Mouse (Mus musculus): Measurements from ENCODE around the gene Pam. TPM values are rescaled to one million over a fixed set of nuclear protein-coding genes. Genes with fewer than 3 reads are reported as not detected.
"Not testable (repeated sequence)": the region's sequence is repeated elsewhere in the genome, so short reads cannot be mapped to it uniquely, and the experiment has no call there.

Pam gene
- polyA plus RNA-seq, 1 experiment from 2014 or later = 30.7 TPM

DNA sequence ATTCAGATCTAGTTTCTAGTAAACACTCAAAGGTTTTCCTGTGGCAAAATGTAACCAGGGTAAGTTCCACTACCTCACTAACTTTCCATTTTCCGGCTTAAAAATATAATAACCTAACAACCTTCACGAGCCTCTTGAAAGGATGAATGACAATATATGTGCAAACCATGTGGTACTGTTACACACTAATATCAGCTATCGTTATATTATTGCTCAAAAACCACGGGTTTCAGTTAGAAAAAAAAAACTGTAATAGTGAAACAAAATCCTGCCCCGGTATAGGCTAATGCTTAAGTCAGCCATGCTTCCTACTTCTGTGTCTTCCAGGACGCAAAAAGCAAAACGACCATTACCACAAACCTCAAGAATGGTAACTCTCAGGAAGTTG lies 326.5 kb downstream of the Pam start:
- H3K36me3 ChIP-seq (ENCODE audit: control insufficient read depth, insufficient read depth, low read length) = no peaks in the 10 kb centered on the region
- no peaks in the 10 kb centered on the region for H3K27me3 ChIP-seq (replicated peaks; ENCODE audit: control insufficient read depth, insufficient read depth, low read length)
- no peak for ATAC-seq
- H3K9me3 ChIP-seq (ENCODE audit: control insufficient read depth, low read length) = no peaks in the 10 kb centered on the region
- WGBS = 7% methylated on average over 7 of the region's 7 CpGs
- H3K27ac ChIP-seq (ENCODE audit: low read length) = peak overlapping the region; percentile 95
- peak overlapping the region; percentile 51 for H3K4me2 ChIP-seq (ENCODE audit: low read depth, low read length)
- H3K4me3 ChIP-seq (ENCODE audit: low read length) = peak overlapping the region; percentile 97
- peak overlapping the region; percentile 90 for H3K9ac ChIP-seq (ENCODE audit: low read depth, low read length)
- H3K4me1 ChIP-seq (ENCODE audit: control insufficient read depth, insufficient read depth, low read length) = peaks cover 7% of the 10 kb centered on the region

DNA sequence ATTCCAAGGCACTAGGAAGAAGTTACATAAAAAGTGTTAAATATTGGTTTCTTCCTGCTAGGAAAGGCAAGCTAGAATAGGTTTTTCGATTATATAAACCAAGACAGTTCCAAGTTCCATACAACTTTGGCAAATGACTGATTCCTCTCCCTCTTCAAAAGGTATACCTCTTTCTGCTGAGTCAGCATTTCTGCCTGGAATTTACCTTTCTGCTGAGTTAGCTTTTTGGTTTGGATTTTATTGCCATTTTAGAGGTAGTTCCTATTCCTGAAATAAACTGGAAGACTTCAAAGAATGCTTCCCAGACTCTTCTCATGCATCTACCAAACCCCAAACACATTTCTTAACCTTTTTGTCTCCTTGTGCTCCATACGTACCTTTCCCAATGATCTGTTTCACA lies 327.4 kb downstream of the Pam start:
- H3K9me3 ChIP-seq (ENCODE audit: control insufficient read depth, low read length) = no peaks in the 10 kb centered on the region
- no peaks in the 10 kb centered on the region for H3K27me3 ChIP-seq (replicated peaks; ENCODE audit: control insufficient read depth, insufficient read depth, low read length)
- 73% methylated on average over 2 of the region's 2 CpGs for WGBS
- H3K27ac ChIP-seq (ENCODE audit: low read length) = no peak overlapping the region
- no peak overlapping the region for H3K9ac ChIP-seq (ENCODE audit: low read depth, low read length)
- peak overlapping the region; percentile 19; the same call in 1 of the 2 replicates for H3K4me2 ChIP-seq (ENCODE audit: low read depth, low read length)
- H3K4me3 ChIP-seq (ENCODE audit: low read length) = no peak overlapping the region
- ATAC-seq = no peak
- no peaks in the 10 kb centered on the region for H3K36me3 ChIP-seq (ENCODE audit: control insufficient read depth, insufficient read depth, low read length)
- H3K4me1 ChIP-seq (ENCODE audit: control insufficient read depth, insufficient read depth, low read length) = peaks cover 7% of the 10 kb centered on the region

DNA sequence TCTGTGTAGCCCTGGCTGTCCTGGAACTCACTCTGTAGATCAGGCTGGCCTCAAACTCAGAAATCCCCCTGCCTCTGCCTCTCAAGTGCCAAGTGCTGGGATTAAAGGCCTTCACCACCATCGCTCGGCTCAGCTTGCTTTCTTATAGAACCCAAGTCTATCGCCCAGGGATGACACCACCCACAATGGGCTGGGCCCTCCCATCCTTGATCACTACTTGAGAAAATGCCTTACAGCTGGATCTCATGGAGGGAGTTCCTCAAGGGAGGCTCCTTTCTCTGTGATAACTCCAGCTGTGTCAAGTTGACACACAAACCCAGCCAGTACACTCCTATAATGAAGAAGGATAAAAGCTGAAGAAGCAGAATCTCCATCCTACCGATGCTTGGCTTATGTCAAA lies 329.7 kb downstream of the Pam start:
- WGBS = 67% methylated on average over 4 of the region's 4 CpGs

DNA sequence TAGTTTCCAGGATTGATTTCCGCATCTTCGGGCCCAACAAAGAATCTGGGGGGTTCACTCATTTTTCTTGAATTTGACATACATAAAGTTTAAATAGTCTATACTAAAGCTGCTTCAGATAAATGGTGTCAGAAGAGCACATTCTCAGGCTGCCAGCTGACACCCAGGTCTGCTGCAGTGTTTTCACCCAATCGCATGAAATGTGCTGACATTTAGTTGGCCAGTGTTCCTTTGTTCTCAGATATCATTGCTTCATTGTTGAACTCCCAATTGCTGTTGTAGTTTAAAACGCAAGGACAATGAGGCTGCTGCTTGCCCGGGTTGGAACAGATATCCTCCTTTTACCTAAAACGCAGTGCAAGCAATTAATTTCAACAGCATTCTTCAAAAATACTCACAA lies 334.0 kb downstream of the Pam start:
- Histone ChIP-seq H3K4me2 (ENCODE audit: low read depth, low read length) (no peak overlapping the region), H3K9ac (ENCODE audit: low read depth, low read length) (no peak overlapping the region), H3K4me3 (ENCODE audit: low read length) (no peak overlapping the region), H3K27ac (ENCODE audit: low read length) (no peak overlapping the region), H3K27me3 (replicated peaks; ENCODE audit: control insufficient read depth, insufficient read depth, low read length) (no peaks in the 10 kb centered on the region), H3K4me1 (ENCODE audit: control insufficient read depth, insufficient read depth, low read length) (peaks cover 3% of the 10 kb centered on the region; the same call in 1 of the 2 replicates), H3K36me3 (ENCODE audit: control insufficient read depth, insufficient read depth, low read length) (no peaks in the 10 kb centered on the region), H3K9me3 (ENCODE audit: control insufficient read depth, low read length) (no peaks in the 10 kb centered on the region)
- WGBS = 88% methylated on average over 6 of the region's 6 CpGs
- ATAC-seq = no peak

More for the DNA sequence above, 329.7 kb downstream of the Pam start:
- not testable (repeated sequence) for H3K4me1 ChIP-seq (ENCODE audit: control insufficient read depth, insufficient read depth, low read length); H3K9ac ChIP-seq (ENCODE audit: low read depth, low read length); H3K4me2 ChIP-seq (ENCODE audit: low read depth, low read length); H3K4me3 ChIP-seq (ENCODE audit: low read length); H3K27ac ChIP-seq (ENCODE audit: low read length); H3K9me3 ChIP-seq (ENCODE audit: control insufficient read depth, low read length); H3K36me3 ChIP-seq (ENCODE audit: control insufficient read depth, insufficient read depth, low read length); ATAC-seq; H3K27me3 ChIP-seq (replicated peaks; ENCODE audit: control insufficient read depth, insufficient read depth, low read length)

DNA sequence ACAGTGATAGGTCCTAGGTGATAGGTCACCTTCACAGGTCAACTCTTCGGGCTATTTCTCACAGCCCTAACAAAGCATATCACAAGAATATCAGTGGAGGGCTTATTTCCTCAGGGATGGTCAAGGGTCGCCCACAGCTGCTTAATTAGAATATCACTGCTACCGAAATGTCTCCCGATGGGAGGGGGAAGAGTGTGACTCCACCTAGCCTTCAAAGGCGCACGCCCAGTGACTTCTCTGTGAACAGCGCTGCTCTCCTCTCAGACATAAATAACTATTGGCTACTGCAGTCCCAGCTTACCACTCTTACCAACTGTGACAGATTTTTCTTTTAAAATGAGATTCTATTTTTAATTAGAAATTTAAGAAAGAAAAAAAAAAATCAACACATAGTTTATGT lies 334.8 kb downstream of the Pam start:
- Histone ChIP-seq H3K4me1 (ENCODE audit: control insufficient read depth, insufficient read depth, low read length) (peaks cover 3% of the 10 kb centered on the region; the same call in 1 of the 2 replicates), H3K36me3 (ENCODE audit: control insufficient read depth, insufficient read depth, low read length) (0 out of 2 replicates have a peak, but pooled peaks cover 1% of the 10 kb centered on the region), H3K27ac (ENCODE audit: low read length) (no peak overlapping the region), H3K4me2 (ENCODE audit: low read depth, low read length) (no peak overlapping the region), H3K9me3 (ENCODE audit: control insufficient read depth, low read length) (no peaks in the 10 kb centered on the region), H3K4me3 (ENCODE audit: low read length) (no peak overlapping the region), H3K27me3 (replicated peaks; ENCODE audit: control insufficient read depth, insufficient read depth, low read length) (no peaks in the 10 kb centered on the region), H3K9ac (ENCODE audit: low read depth, low read length) (no peak overlapping the region)
- no peak for ATAC-seq
- WGBS = 72% methylated on average over 7 of the region's 7 CpGs

DNA sequence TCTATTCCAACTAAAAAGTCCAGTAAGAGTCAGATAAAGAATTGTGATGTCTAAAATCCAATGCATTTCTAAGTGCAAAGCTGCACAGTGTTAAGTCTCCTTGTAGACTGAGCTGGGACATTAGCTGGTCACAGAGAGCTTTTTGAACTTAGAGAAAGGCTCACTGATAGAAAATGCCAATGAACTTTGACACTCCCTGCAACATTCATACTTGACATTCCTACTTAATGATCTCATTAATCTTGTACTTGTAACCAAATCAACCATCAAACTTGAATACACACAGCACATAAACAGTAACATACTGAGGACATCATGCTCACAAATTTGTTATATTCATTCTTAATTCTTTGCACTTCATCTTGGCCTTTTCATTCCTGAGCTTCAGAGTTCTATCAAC lies 335.6 kb downstream of the Pam start:
- no peak overlapping the region for H3K9ac ChIP-seq (ENCODE audit: low read depth, low read length)
- H3K4me1 ChIP-seq (ENCODE audit: control insufficient read depth, insufficient read depth, low read length) = peaks cover 3% of the 10 kb centered on the region; the same call in 1 of the 2 replicates
- 0 out of 2 replicates have a peak, but pooled peaks have one; percentile 18 for ATAC-seq
- H3K27ac ChIP-seq (ENCODE audit: low read length) = no peak overlapping the region
- H3K27me3 ChIP-seq (replicated peaks; ENCODE audit: control insufficient read depth, insufficient read depth, low read length) = no peaks in the 10 kb centered on the region
- H3K4me2 ChIP-seq (ENCODE audit: low read depth, low read length) = no peak overlapping the region
- H3K36me3 ChIP-seq (ENCODE audit: control insufficient read depth, insufficient read depth, low read length) = 0 out of 2 replicates have a peak, but pooled peaks cover 5% of the 10 kb centered on the region
- no peaks in the 10 kb centered on the region for H3K9me3 ChIP-seq (ENCODE audit: control insufficient read depth, low read length)
- no peak overlapping the region for H3K4me3 ChIP-seq (ENCODE audit: low read length)

DNA sequence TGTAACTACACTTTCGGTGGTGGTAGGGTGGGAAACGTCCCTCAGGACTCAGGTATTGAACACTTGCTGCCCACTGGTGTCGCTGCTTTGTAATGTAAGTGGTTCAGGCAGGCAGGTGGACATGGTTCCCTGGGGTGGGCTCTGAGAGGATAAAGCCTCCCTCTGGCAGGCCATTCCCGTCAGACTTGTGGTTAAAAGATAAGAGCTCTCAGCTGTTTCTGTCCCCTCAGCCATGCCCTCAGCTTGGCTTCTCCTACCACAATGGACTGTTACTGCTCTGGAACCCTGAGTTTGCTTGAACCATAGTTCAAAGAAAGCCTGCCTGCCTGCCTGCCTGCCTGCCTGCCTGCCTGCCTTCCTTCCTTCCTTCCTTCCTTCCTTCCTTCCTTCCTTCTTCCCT lies 341.1 kb downstream of the Pam start:
- H3K36me3 ChIP-seq (ENCODE audit: control insufficient read depth, insufficient read depth, low read length) = peaks cover 5% of the 10 kb centered on the region; the same call in 1 of the 2 replicates
- no peak overlapping the region for H3K4me2 ChIP-seq (ENCODE audit: low read depth, low read length)
- no peak overlapping the region for H3K4me3 ChIP-seq (ENCODE audit: low read length)
- no peaks in the 10 kb centered on the region for H3K9me3 ChIP-seq (ENCODE audit: control insufficient read depth, low read length)
- WGBS = 83% methylated on average over 4 of the region's 4 CpGs
- no peak overlapping the region for H3K9ac ChIP-seq (ENCODE audit: low read depth, low read length)
- H3K27me3 ChIP-seq (replicated peaks; ENCODE audit: control insufficient read depth, insufficient read depth, low read length) = no peaks in the 10 kb centered on the region
- no peak overlapping the region for H3K27ac ChIP-seq (ENCODE audit: low read length)
- no peaks in the 10 kb centered on the region for H3K4me1 ChIP-seq (ENCODE audit: control insufficient read depth, insufficient read depth, low read length)
- no peak for ATAC-seq

DNA sequence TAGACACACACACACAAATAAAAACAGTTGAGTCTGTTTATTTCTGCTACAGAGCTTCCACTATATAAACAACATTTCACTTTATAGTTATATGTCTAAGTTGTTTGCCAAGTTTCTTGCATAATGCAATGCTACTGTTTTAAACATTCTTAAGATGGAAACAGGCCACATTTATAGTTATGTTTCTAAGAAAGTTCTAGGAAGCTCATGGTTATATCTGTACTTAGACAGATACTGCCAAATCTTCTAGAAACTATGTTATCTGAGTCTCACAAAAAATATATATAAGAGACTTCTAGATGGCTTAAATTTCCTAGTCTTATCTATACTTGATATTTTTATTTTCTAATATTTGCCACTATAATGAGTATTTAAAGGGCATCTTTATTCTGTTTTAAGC lies 342.2 kb downstream of the Pam start:
- Histone ChIP-seq H3K36me3 (ENCODE audit: control insufficient read depth, insufficient read depth, low read length) (peaks cover 5% of the 10 kb centered on the region; the same call in 1 of the 2 replicates), H3K27ac (ENCODE audit: low read length) (no peak overlapping the region), H3K27me3 (replicated peaks; ENCODE audit: control insufficient read depth, insufficient read depth, low read length) (no peaks in the 10 kb centered on the region), H3K9ac (ENCODE audit: low read depth, low read length) (no peak overlapping the region), H3K4me1 (ENCODE audit: control insufficient read depth, insufficient read depth, low read length) (no peaks in the 10 kb centered on the region), H3K4me3 (ENCODE audit: low read length) (no peak overlapping the region), H3K4me2 (ENCODE audit: low read depth, low read length) (no peak overlapping the region), H3K9me3 (ENCODE audit: control insufficient read depth, low read length) (no peaks in the 10 kb centered on the region)
- ATAC-seq = no peak

DNA sequence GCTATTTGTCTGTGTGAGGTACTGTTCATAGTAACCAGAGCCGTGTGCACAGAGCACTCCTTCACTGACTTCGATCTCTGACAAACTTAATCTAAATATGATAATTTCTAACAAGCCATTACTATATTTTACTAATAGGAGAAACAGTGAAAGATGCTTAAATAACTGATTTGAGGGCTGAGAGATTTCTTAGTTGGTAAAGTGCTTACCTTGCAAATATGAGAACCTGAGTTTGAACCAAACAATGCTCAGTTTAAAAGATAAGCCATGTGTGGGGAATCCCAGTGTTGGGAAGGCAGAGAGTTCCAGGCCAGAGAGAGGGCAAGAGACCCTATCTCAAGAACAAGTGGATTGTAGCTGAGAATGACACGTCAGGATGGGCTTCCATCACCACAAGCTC lies 347.3 kb downstream of the Pam start:
- H3K4me3 ChIP-seq (ENCODE audit: low read length) = no peak overlapping the region
- no peaks in the 10 kb centered on the region for H3K9me3 ChIP-seq (ENCODE audit: control insufficient read depth, low read length)
- H3K9ac ChIP-seq (ENCODE audit: low read depth, low read length) = no peak overlapping the region
- H3K27me3 ChIP-seq (replicated peaks; ENCODE audit: control insufficient read depth, insufficient read depth, low read length) = no peaks in the 10 kb centered on the region
- no peaks in the 10 kb centered on the region for H3K4me1 ChIP-seq (ENCODE audit: control insufficient read depth, insufficient read depth, low read length)
- no peak overlapping the region for H3K4me2 ChIP-seq (ENCODE audit: low read depth, low read length)
- no peaks in the 10 kb centered on the region; the same call in 1 of the 2 replicates for H3K36me3 ChIP-seq (ENCODE audit: control insufficient read depth, insufficient read depth, low read length)
- WGBS = 90% methylated on average over 3 of the region's 3 CpGs
- H3K27ac ChIP-seq (ENCODE audit: low read length) = no peak overlapping the region
- no peak for ATAC-seq

DNA sequence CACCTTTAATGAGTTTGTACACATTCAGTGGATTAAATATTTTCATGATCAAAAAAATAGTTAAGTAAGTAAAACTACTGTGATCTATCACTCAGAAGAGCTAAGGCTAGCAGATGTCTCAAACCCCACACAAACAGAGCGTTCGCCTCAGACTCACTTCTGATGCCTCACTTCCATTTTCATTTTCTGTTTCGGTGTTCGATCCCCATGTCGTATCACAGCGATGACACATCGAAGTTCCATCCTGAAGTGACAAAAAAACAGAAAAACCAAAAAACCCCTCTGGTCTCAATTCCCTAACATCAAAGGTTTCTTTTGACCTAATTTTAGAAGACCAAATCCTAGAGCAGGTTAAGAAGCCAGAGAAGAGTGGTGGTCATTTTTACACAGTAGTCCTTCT lies 349.2 kb downstream of the Pam start:
- H3K9me3 ChIP-seq (ENCODE audit: control insufficient read depth, low read length) = no peaks in the 10 kb centered on the region
- WGBS = 95% methylated on average over 7 of the region's 7 CpGs

More for the DNA sequence above, 349.2 kb downstream of the Pam start:
- no peak overlapping the region for H3K27ac ChIP-seq (ENCODE audit: low read length)
- no peaks in the 10 kb centered on the region for H3K4me1 ChIP-seq (ENCODE audit: control insufficient read depth, insufficient read depth, low read length)
- no peak overlapping the region for H3K4me3 ChIP-seq (ENCODE audit: low read length)
- ATAC-seq = no peak
- no peak overlapping the region for H3K9ac ChIP-seq (ENCODE audit: low read depth, low read length)
- no peaks in the 10 kb centered on the region for H3K27me3 ChIP-seq (replicated peaks; ENCODE audit: control insufficient read depth, insufficient read depth, low read length)
- H3K36me3 ChIP-seq (ENCODE audit: control insufficient read depth, insufficient read depth, low read length) = no peaks in the 10 kb centered on the region
- H3K4me2 ChIP-seq (ENCODE audit: low read depth, low read length) = no peak overlapping the region

All from intestine, embryonic 16.5 days (tissue).